Mouse (Mus musculus): Measurements from ENCODE around the gene Mov10l1. TPM values are rescaled to one million over a fixed set of nuclear protein-coding genes. Genes with fewer than 3 reads are reported as not detected.
A peak's percentile ranks its signal among the peaks of the same experiment; 100 is the strongest.

Mov10l1 gene
- polyA plus RNA-seq, 1 experiment from 2014 or later: not detected

- DNase-seq (ENCODE audit: low spot score): peak; percentile 91
- Histone ChIP-seq H3K4me3 (peak within 1 kb of the TSS; percentile 96), H3K27me3 (ENCODE audit: insufficient read depth, poor library complexity, severe bottlenecking) (no peaks in the 10 kb centered on the region), H3K36me3 (peaks cover 57% of the 10 kb centered on the region), H3K27ac (peak within 1 kb of the TSS; percentile 91), H3K9me3 (no peaks in the 10 kb centered on the region), H3K4me1 (replicated peaks) (peaks cover 23% of the 10 kb centered on the region)
- WGBS: 2% methylated on average over 38 of the region's 38 CpGs
These were observed 106.0 kb downstream of the Mov10l1 start, which contains the start of gene Selenoo for GRCm38 (mm10) chr15:89088607-89089247. Selenoo (plus strand) TSS chr15:89089084.

GRCm38 (mm10) chr15:89089248-89090051 is 106.7 kb downstream of the Mov10l1 start:
- Histone ChIP-seq H3K4me1 (replicated peaks) (peaks cover 23% of the 10 kb centered on the region), H3K27me3 (ENCODE audit: insufficient read depth, poor library complexity, severe bottlenecking) (no peaks in the 10 kb centered on the region), H3K4me3 (peak overlapping the region; percentile 96), H3K27ac (peak overlapping the region; percentile 91), H3K9me3 (no peaks in the 10 kb centered on the region), H3K36me3 (peaks cover 57% of the 10 kb centered on the region)
- DNase-seq (ENCODE audit: low spot score): no peak
- 4% methylated on average over 68 of the region's 68 CpGs for WGBS

- no peak overlapping the region for H3K4me3 ChIP-seq
- peaks cover 57% of the 10 kb centered on the region for H3K36me3 ChIP-seq
These were observed 108.0 kb downstream of the Mov10l1 start for GRCm38 (mm10) chr15:89090662-89091061.

GRCm38 (mm10) chr15:89092181-89092580 is 109.5 kb downstream of the Mov10l1 start:
- Histone ChIP-seq H3K4me1 (replicated peaks) (peaks cover 23% of the 10 kb centered on the region), H3K36me3 (peaks cover 57% of the 10 kb centered on the region), H3K9me3 (no peaks in the 10 kb centered on the region), H3K4me3 (no peak overlapping the region), H3K27me3 (ENCODE audit: insufficient read depth, poor library complexity, severe bottlenecking) (no peaks in the 10 kb centered on the region), H3K27ac (no peak overlapping the region)
- WGBS: 88% methylated on average over 5 of the region's 5 CpGs
- DNase-seq (ENCODE audit: low spot score): no peak

More at GRCm38 (mm10) chr15:89090662-89091061, 108.0 kb downstream of the Mov10l1 start:
- Histone ChIP-seq H3K9me3 (no peaks in the 10 kb centered on the region), H3K27me3 (ENCODE audit: insufficient read depth, poor library complexity, severe bottlenecking) (no peaks in the 10 kb centered on the region), H3K4me1 (replicated peaks) (peaks cover 23% of the 10 kb centered on the region), H3K27ac (no peak overlapping the region)
- no peak for DNase-seq (ENCODE audit: low spot score)
- 92% methylated on average over 4 of the region's 4 CpGs for WGBS

GRCm38 (mm10) chr15:89097450-89097849 is 114.7 kb downstream of the Mov10l1 start:
- no peak overlapping the region for H3K4me3 ChIP-seq
- no peak overlapping the region for H3K27ac ChIP-seq
- WGBS: 95% methylated on average over 5 of the region's 5 CpGs
- no peak for DNase-seq (ENCODE audit: low spot score)
- H3K9me3 ChIP-seq: no peaks in the 10 kb centered on the region
- H3K27me3 ChIP-seq (ENCODE audit: insufficient read depth, poor library complexity, severe bottlenecking): no peaks in the 10 kb centered on the region
- H3K36me3 ChIP-seq: peaks cover 100% of the 10 kb centered on the region
- peaks cover 10% of the 10 kb centered on the region for H3K4me1 ChIP-seq (replicated peaks)

GRCm38 (mm10) chr15:89098616-89099015 is 115.9 kb downstream of the Mov10l1 start:
- no peak for DNase-seq (ENCODE audit: low spot score)
- 90% methylated on average over 7 of the region's 7 CpGs for WGBS
- no peak overlapping the region for H3K27ac ChIP-seq
- no peak overlapping the region for H3K4me3 ChIP-seq
- H3K9me3 ChIP-seq: no peaks in the 10 kb centered on the region
- H3K4me1 ChIP-seq (replicated peaks): peaks cover 16% of the 10 kb centered on the region
- H3K27me3 ChIP-seq (ENCODE audit: insufficient read depth, poor library complexity, severe bottlenecking): no peaks in the 10 kb centered on the region
- peaks cover 100% of the 10 kb centered on the region for H3K36me3 ChIP-seq

GRCm38 (mm10) chr15:89100823-89101222 is 118.1 kb downstream of the Mov10l1 start:
- Histone ChIP-seq H3K27ac (no peak overlapping the region), H3K9me3 (no peaks in the 10 kb centered on the region), H3K36me3 (peaks cover 100% of the 10 kb centered on the region), H3K27me3 (ENCODE audit: insufficient read depth, poor library complexity, severe bottlenecking) (no peaks in the 10 kb centered on the region), H3K4me3 (no peak overlapping the region), H3K4me1 (replicated peaks) (peaks cover 19% of the 10 kb centered on the region)
- 93% methylated on average over 12 of the region's 12 CpGs for WGBS
- DNase-seq (ENCODE audit: low spot score): no peak

GRCm38 (mm10) chr15:89102646-89103045 is 119.9 kb downstream of the Mov10l1 start:
- Histone ChIP-seq H3K36me3 (peaks cover 100% of the 10 kb centered on the region), H3K27ac (peak overlapping the region; percentile 59), H3K4me1 (replicated peaks) (peaks cover 19% of the 10 kb centered on the region), H3K4me3 (no peak overlapping the region), H3K9me3 (no peaks in the 10 kb centered on the region), H3K27me3 (ENCODE audit: insufficient read depth, poor library complexity, severe bottlenecking) (no peaks in the 10 kb centered on the region)
- WGBS: 50% methylated on average over 5 of the region's 5 CpGs
- peak; percentile 47 for DNase-seq (ENCODE audit: low spot score)

- H3K9me3 ChIP-seq: no peaks in the 10 kb centered on the region
- H3K36me3 ChIP-seq: peaks cover 100% of the 10 kb centered on the region
- peaks cover 19% of the 10 kb centered on the region for H3K4me1 ChIP-seq (replicated peaks)
- H3K27me3 ChIP-seq (ENCODE audit: insufficient read depth, poor library complexity, severe bottlenecking): no peaks in the 10 kb centered on the region
- H3K27ac ChIP-seq: no peak overlapping the region
- no peak overlapping the region for H3K4me3 ChIP-seq
- no peak for DNase-seq (ENCODE audit: low spot score)
- WGBS: 91% methylated on average over 10 of the region's 10 CpGs
These were observed 121.2 kb downstream of the Mov10l1 start for GRCm38 (mm10) chr15:89103921-89104320.

- Histone ChIP-seq H3K36me3 (peaks cover 100% of the 10 kb centered on the region), H3K27ac (no peak overlapping the region), H3K4me1 (replicated peaks) (peaks cover 19% of the 10 kb centered on the region), H3K27me3 (ENCODE audit: insufficient read depth, poor library complexity, severe bottlenecking) (no peaks in the 10 kb centered on the region), H3K9me3 (no peaks in the 10 kb centered on the region), H3K4me3 (no peak overlapping the region)
- WGBS: 95% methylated on average over 8 of the region's 8 CpGs
- DNase-seq (ENCODE audit: low spot score): no peak
These were observed 121.7 kb downstream of the Mov10l1 start for GRCm38 (mm10) chr15:89104425-89104824.

Other genes starting within 250 kb of the Mov10l1 start
- 16.9 and 19.6 TPM in 2 replicates for gene Brd1, start 248.7 kb upstream of the Mov10l1 start, polyA plus RNA-seq (2016; fragmentation: Nextera tagmentation; extraction: Ambion mirVana)
- gene Zbed4, start 231.2 kb upstream of the Mov10l1 start, polyA plus RNA-seq (2016; fragmentation: Nextera tagmentation; extraction: Ambion mirVana): 37.2 and 40.8 TPM in 2 replicates
- 11.7 and 12.2 TPM in 2 replicates for gene Alg12, start 163.6 kb upstream of the Mov10l1 start, polyA plus RNA-seq (2016; fragmentation: Nextera tagmentation; extraction: Ambion mirVana)
- gene Creld2, start 163.3 kb upstream of the Mov10l1 start, polyA plus RNA-seq (2016; fragmentation: Nextera tagmentation; extraction: Ambion mirVana): 88.5 and 106 TPM in 2 replicates
- gene Pim3, start 120.7 kb upstream of the Mov10l1 start, polyA plus RNA-seq (2016; fragmentation: Nextera tagmentation; extraction: Ambion mirVana): 41.3 and 48.3 TPM in 2 replicates
- gene Ttll8, start 28.5 kb upstream of the Mov10l1 start, polyA plus RNA-seq (2016; fragmentation: Nextera tagmentation; extraction: Ambion mirVana): 0.05 and 0.08 TPM in 2 replicates
- 4.7 and 5.5 TPM in 2 replicates for gene Mlc1, start 3.9 kb upstream of the Mov10l1 start, polyA plus RNA-seq (2016; fragmentation: Nextera tagmentation; extraction: Ambion mirVana)
- gene Panx2, start 76.8 kb downstream of the Mov10l1 start, polyA plus RNA-seq (2016; fragmentation: Nextera tagmentation; extraction: Ambion mirVana): 0.26 and 0.56 TPM in 2 replicates
- 56.2 and 57.8 TPM in 2 replicates for gene Trabd, start 92.2 kb downstream of the Mov10l1 start, polyA plus RNA-seq (2016; fragmentation: Nextera tagmentation; extraction: Ambion mirVana)
- 15.9 and 21.6 TPM in 2 replicates for gene Selenoo, start 106.2 kb downstream of the Mov10l1 start, polyA plus RNA-seq (2016; fragmentation: Nextera tagmentation; extraction: Ambion mirVana)
- gene Tubgcp6, start 140.2 kb downstream of the Mov10l1 start, polyA plus RNA-seq (2016; fragmentation: Nextera tagmentation; extraction: Ambion mirVana): 23.7 and 26.0 TPM in 2 replicates
- gene Hdac10, start 145.8 kb downstream of the Mov10l1 start, polyA plus RNA-seq (2016; fragmentation: Nextera tagmentation; extraction: Ambion mirVana): 16.4 and 18.5 TPM in 2 replicates
- gene Mapk12, start 157.8 kb downstream of the Mov10l1 start, polyA plus RNA-seq (2016; fragmentation: Nextera tagmentation; extraction: Ambion mirVana): 23.7 and 28.5 TPM in 2 replicates
- gene Mapk11, start 166.7 kb downstream of the Mov10l1 start, polyA plus RNA-seq (2016; fragmentation: Nextera tagmentation; extraction: Ambion mirVana): 34.9 and 46.6 TPM in 2 replicates
- 133 and 155 TPM in 2 replicates for gene Plxnb2, start 197.9 kb downstream of the Mov10l1 start, polyA plus RNA-seq (2016; fragmentation: Nextera tagmentation; extraction: Ambion mirVana)
- gene Dennd6b, start 213.6 kb downstream of the Mov10l1 start, polyA plus RNA-seq (2016; fragmentation: Nextera tagmentation; extraction: Ambion mirVana): 29.7 and 40.1 TPM in 2 replicates
- gene Ppp6r2, start 228.6 kb downstream of the Mov10l1 start, polyA plus RNA-seq (2016; fragmentation: Nextera tagmentation; extraction: Ambion mirVana): 27.2 and 45.7 TPM in 2 replicates

Data from hindbrain, embryonic 10.5 days (tissue).